Mouse (Mus musculus): ENCODE data around the gene Ttc21a. TPM values are rescaled to one million over a fixed set of nuclear protein-coding genes. Genes with fewer than 3 reads are reported as not detected.

Gene Ttc21a
- polyA plus RNA-seq, 1 experiment from 2014 or later = 0.69 TPM

DNA sequence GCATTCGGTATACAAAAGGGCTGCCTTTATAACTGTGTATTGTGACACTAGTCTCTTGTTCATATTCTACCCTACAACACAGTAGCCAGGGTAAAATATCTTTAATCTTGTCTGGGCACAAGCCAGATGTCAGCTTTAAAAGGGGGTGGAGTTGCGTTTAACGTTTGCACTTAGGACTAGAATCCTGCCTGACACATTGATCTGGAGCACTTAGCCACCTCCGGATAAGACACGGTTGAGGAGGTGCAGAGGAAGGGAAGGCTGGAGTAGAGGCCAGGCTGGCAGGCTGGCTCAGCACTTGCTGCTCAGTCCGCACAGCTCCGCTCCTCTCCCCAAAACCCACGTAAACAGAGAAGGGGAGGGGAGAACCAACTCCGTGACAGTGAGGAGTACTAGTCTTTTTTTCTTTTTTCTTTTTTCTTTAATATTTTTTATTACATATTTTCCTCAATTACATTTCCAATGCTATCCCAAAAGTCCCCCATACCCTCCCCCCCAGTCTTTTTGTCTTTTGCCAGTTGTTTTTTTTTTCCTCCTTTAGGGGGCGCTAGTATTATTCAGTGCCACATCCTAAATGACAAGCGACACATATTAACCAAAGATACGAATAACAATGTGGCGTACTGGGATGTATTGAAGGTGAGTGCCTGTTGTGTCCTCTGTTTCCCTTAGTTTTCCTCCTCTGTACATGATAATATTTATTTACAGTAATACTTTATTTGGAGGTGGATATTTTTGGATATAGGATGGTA, 24.1 kb upstream of the Ttc21a start:
- H3K9ac ChIP-seq (replicated peaks) = no peak overlapping the region
- H3K9me3 ChIP-seq = no peaks in the 10 kb centered on the region
- H3K4me1 ChIP-seq = no peaks in the 10 kb centered on the region
- H3K36me3 ChIP-seq = peaks cover 84% of the 10 kb centered on the region
- 79% methylated on average over 13 of the region's 13 CpGs for WGBS
- no peak overlapping the region for H3K27ac ChIP-seq (replicated peaks)
- H3K27me3 ChIP-seq = no peaks in the 10 kb centered on the region
- no peak for ATAC-seq (replicated peaks)
- H3K4me2 ChIP-seq (replicated peaks) = no peak overlapping the region
- no peak overlapping the region for H3K4me3 ChIP-seq

DNA sequence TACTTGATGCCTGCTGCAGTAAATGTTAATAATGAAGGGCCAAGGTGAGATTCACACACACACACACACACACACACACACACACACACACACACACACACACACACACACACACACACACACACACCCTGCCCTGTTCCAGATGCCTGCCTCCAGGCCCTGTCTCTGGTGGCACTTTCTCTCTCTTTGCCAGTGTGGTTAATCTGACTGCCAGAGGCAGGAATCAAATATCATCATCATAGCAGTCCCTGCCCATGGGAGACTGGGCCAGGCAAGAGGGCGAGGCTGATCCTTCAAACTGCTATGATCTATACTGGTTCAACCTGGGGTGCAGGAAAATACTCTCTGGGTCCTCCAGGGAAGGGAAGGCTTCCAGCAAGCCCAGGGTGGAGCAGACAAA, 17.5 kb upstream of the Ttc21a start:
- no peak overlapping the region for H3K4me2 ChIP-seq (replicated peaks)
- H3K27ac ChIP-seq (replicated peaks) = no peak overlapping the region
- H3K9ac ChIP-seq (replicated peaks) = no peak overlapping the region
- no peak overlapping the region for H3K4me3 ChIP-seq
- H3K9me3 ChIP-seq = no peaks in the 10 kb centered on the region
- WGBS = 93% methylated on average over 1 of the region's 1 CpGs
- no peaks in the 10 kb centered on the region for H3K27me3 ChIP-seq
- no peak for ATAC-seq (replicated peaks)
- H3K36me3 ChIP-seq = peaks cover 76% of the 10 kb centered on the region
- no peaks in the 10 kb centered on the region for H3K4me1 ChIP-seq

DNA sequence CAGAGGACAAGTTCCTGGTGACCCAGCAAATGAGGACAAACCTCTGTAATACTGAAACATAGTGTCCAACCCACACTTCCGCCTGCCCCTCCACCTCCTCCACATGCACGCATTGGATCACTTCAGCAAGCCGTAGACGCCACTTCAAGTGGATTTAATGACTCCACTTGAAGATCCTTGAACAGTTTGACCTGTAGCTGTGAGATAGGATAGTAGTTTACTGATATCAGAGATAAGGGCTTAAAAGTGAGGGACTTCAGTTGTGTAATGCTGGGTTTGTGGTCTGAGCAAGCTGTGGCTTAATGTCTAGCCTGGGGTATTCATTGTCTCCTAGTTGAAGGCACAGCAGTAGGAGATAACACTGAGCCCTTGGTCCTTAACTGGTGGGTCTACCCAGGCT, 13.9 kb upstream of the Ttc21a start:
- peaks cover 85% of the 10 kb centered on the region for H3K36me3 ChIP-seq
- H3K9ac ChIP-seq (replicated peaks) = no peak overlapping the region
- H3K4me2 ChIP-seq (replicated peaks) = no peak overlapping the region
- no peaks in the 10 kb centered on the region for H3K9me3 ChIP-seq
- ATAC-seq (replicated peaks) = no peak
- 89% methylated on average over 4 of the region's 4 CpGs for WGBS
- H3K4me3 ChIP-seq = no peak overlapping the region
- H3K27me3 ChIP-seq = no peaks in the 10 kb centered on the region
- no peaks in the 10 kb centered on the region for H3K4me1 ChIP-seq
- no peak overlapping the region for H3K27ac ChIP-seq (replicated peaks)

DNA sequence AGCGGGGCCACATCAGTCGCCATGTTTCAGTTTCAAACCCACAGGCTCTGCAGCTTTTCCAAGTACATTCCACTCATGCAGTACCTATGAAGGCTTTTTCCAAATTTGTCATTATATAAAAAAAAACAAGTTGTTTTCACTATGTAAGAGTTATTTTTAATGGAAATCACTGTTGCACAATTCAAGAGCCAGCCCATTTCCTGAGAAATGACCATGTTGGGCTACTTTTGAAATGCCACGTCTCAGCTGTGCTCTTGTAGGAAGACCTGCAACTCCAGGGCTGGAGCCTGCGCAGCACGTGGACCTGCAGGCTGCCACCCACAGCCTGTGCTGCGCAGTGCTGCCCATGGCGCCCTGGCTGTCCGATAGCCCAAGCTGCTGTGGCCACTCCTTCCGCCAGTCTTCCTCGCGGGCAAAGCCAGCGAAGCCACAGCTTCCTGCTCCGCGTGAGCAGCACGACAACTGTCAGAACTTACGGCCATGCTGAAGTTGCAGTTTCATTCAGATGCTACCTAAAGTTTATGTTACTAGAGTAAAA, 12.2 kb upstream of the Ttc21a start:
- Histone ChIP-seq H3K4me2 (replicated peaks) (no peak overlapping the region), H3K36me3 (peaks cover 83% of the 10 kb centered on the region), H3K27ac (replicated peaks) (no peak overlapping the region), H3K4me3 (no peak overlapping the region), H3K9ac (replicated peaks) (no peak overlapping the region), H3K9me3 (no peaks in the 10 kb centered on the region), H3K4me1 (no peaks in the 10 kb centered on the region), H3K27me3 (no peaks in the 10 kb centered on the region)
- no peak for ATAC-seq (replicated peaks)
- WGBS = 93% methylated on average over 16 of the region's 16 CpGs

DNA sequence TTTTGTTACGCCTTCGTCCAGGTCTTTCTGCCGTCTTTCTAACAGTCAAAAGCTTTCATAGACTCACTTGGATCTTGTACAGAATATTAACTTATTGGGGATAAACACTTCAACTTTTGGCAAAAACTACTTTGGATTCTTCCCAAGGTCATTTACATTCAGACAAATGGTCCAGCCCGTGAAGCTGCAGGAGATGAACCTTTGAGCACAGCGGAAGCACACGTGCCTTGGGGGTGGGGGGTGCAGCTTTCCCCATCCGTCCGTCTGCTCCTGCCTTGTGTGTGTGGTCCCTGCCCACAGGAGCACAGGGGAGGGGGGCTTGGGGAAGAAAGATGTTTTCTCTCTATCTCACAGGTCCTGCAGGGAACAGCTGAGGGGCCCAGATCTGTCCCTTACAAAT, 11.7 kb upstream of the Ttc21a start:
- H3K4me2 ChIP-seq (replicated peaks) = no peak overlapping the region
- no peaks in the 10 kb centered on the region for H3K9me3 ChIP-seq
- ATAC-seq (replicated peaks) = no peak
- H3K4me1 ChIP-seq = no peaks in the 10 kb centered on the region
- H3K4me3 ChIP-seq = no peak overlapping the region
- peaks cover 80% of the 10 kb centered on the region for H3K36me3 ChIP-seq
- no peak overlapping the region for H3K27ac ChIP-seq (replicated peaks)
- no peaks in the 10 kb centered on the region for H3K27me3 ChIP-seq
- no peak overlapping the region for H3K9ac ChIP-seq (replicated peaks)
- WGBS = 64% methylated on average over 8 of the region's 8 CpGs

DNA sequence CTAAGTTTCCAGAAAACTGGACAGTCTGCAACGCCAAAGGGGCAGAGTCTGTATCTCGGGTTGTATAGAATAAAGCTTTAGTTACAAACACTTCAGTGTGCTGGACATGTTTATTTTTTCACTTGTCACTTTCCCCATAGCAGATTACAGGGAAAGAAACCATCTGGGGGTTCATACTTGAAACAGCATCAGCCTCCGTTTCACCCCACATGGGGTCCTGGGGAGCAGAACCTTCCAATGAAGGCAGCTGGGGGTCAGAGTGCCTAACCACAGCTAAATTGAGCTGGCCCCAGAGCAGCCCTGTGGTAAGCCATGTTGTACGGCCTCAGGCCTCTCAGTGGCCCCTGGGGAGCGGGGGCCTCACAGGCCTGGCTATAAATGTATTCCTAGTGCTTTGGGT, 10.9 kb upstream of the Ttc21a start:
- Histone ChIP-seq H3K9me3 (no peaks in the 10 kb centered on the region), H3K36me3 (peaks cover 73% of the 10 kb centered on the region), H3K4me3 (no peak overlapping the region), H3K4me2 (replicated peaks) (no peak overlapping the region), H3K9ac (replicated peaks) (no peak overlapping the region), H3K4me1 (no peaks in the 10 kb centered on the region), H3K27me3 (no peaks in the 10 kb centered on the region), H3K27ac (replicated peaks) (no peak overlapping the region)
- 90% methylated on average over 5 of the region's 5 CpGs for WGBS
- ATAC-seq (replicated peaks) = no peak

DNA sequence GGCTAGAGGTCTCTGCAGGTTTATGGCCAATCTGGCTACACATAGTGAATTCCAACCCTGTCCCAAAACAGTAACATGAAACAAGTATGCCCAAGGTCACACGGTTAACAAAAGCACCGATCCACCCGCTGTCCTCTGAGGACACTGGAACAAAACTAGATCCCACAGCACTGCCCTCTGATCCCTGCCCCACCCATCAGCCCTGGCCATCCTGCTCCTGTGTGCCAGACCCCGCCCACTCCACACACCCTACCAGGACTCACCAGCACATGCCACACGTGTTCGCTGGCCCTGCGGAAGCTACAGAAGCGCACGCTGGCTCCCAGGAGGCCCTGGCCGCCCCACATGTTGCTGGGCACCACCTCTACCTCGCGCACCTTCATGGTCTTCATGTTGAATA, 5.0 kb upstream of the Ttc21a start:
- ATAC-seq (replicated peaks) = no peak
- H3K27me3 ChIP-seq = no peaks in the 10 kb centered on the region
- H3K36me3 ChIP-seq = peaks cover 25% of the 10 kb centered on the region
- 89% methylated on average over 12 of the region's 12 CpGs for WGBS
- H3K4me2 ChIP-seq (replicated peaks) = no peak overlapping the region
- no peak overlapping the region for H3K9ac ChIP-seq (replicated peaks)
- H3K4me3 ChIP-seq = no peak overlapping the region
- no peaks in the 10 kb centered on the region for H3K9me3 ChIP-seq
- H3K27ac ChIP-seq (replicated peaks) = no peak overlapping the region
- peaks cover 15% of the 10 kb centered on the region for H3K4me1 ChIP-seq

DNA sequence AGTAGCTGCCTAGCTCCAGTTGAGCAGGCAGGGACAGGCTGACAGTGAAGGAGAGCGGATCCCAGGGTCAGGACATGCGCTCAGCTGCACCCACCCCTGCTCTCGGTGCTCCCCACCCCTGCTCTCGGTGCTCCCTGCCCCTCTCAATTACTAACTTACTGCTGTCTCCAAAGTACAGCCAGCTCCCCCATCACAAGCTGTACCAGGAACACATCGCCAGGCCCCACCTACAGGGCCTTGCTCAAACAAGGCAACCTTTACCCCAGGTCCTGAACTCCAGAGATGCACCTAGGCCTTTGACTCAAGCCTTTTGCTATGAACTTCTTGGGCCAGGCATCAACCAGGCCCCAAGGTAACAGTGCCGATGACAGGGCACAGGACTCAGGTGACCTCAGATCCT, 3.7 kb upstream of the Ttc21a start:
- H3K27ac ChIP-seq (replicated peaks) = no peak overlapping the region
- 94% methylated on average over 6 of the region's 6 CpGs for WGBS
- H3K4me2 ChIP-seq (replicated peaks) = no peak overlapping the region
- no peaks in the 10 kb centered on the region for H3K27me3 ChIP-seq
- no peak overlapping the region for H3K9ac ChIP-seq (replicated peaks)
- no peaks in the 10 kb centered on the region for H3K9me3 ChIP-seq
- peaks cover 21% of the 10 kb centered on the region for H3K4me1 ChIP-seq
- H3K36me3 ChIP-seq = peaks cover 12% of the 10 kb centered on the region; the same call in 1 of the 2 replicates
- H3K4me3 ChIP-seq = no peak overlapping the region
- no peak for ATAC-seq (replicated peaks)

DNA sequence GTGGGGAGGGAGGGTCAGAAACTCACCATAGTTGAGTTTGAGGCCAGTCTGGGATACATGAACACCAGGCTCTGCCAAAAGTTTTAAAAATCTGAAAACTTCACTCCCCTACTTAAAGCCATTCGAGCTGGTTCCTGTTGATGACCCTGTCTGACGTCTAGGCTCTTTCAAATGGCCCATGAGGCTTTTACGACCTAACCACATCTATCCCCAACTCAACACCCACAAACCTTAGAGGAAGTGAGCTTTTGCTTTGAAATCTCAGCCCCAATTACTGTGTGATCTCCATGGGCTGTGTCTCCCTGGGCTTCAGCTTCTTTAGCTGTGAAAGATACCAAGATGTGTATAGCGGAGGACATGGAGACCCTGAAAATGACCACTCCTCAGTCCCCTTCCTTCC, 1.1 kb downstream of the Ttc21a start:
- Histone ChIP-seq H3K27me3 (no peaks in the 10 kb centered on the region), H3K9ac (replicated peaks) (no peak overlapping the region), H3K9me3 (no peaks in the 10 kb centered on the region), H3K4me1 (peaks cover 21% of the 10 kb centered on the region), H3K27ac (replicated peaks) (no peak overlapping the region), H3K4me2 (replicated peaks) (no peak overlapping the region), H3K36me3 (no peaks in the 10 kb centered on the region), H3K4me3 (no peak overlapping the region)
- WGBS = 83% methylated on average over 4 of the region's 4 CpGs
- ATAC-seq (replicated peaks) = no peak

DNA sequence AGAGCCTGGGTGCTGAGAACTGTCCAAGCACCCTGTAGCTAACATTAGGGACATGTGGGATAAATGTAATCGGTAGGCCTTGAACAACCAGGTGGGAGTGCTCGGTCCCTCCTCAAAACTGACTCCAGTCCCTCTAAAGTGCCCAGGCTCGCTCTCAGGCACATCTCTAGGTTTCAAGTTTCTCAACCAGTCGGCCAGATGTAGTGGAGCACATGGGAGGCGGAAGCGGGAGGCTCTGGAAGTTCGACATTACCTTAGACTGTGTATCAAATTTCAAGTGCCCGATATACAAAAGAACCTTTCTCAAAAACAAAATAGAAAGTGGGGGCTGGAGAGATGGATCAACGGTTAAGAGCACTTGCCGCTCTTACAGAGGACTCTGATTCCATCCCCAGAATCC, 2.2 kb downstream of the Ttc21a start:
- Histone ChIP-seq H3K4me2 (replicated peaks) (no peak overlapping the region), H3K36me3 (no peaks in the 10 kb centered on the region), H3K9ac (replicated peaks) (no peak overlapping the region), H3K4me1 (peaks cover 21% of the 10 kb centered on the region), H3K4me3 (no peak overlapping the region), H3K27ac (replicated peaks) (no peak overlapping the region), H3K9me3 (no peaks in the 10 kb centered on the region), H3K27me3 (no peaks in the 10 kb centered on the region)
- 73% methylated on average over 10 of the region's 10 CpGs for WGBS
- no peak for ATAC-seq (replicated peaks)

DNA sequence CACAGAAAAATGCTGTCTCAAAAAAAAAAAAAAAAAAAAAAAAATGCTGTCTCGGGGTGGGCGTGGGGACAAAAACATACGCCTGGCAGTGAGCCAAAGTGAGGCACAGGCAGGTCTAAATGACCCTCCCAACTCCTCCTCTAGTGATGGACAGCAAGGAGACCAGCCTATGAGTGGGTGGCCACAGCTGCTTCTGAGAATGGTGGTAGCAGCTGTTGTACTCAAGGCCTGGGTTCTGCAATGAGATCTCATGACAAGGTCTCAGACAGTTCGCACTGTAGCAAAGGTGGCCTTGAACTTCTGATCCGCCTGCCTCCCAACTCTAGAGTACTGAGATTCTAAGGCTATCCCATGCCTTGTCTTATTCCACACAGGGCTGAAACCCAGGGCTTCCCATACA, 4.0 kb downstream of the Ttc21a start:
- Histone ChIP-seq H3K27ac (replicated peaks) (no peak overlapping the region), H3K36me3 (no peaks in the 10 kb centered on the region), H3K27me3 (no peaks in the 10 kb centered on the region), H3K9me3 (no peaks in the 10 kb centered on the region), H3K4me2 (replicated peaks) (no peak overlapping the region), H3K4me3 (no peak overlapping the region), H3K9ac (replicated peaks) (no peak overlapping the region), H3K4me1 (peaks cover 11% of the 10 kb centered on the region)
- 82% methylated on average over 5 of the region's 5 CpGs for WGBS
- no peak for ATAC-seq (replicated peaks)

DNA sequence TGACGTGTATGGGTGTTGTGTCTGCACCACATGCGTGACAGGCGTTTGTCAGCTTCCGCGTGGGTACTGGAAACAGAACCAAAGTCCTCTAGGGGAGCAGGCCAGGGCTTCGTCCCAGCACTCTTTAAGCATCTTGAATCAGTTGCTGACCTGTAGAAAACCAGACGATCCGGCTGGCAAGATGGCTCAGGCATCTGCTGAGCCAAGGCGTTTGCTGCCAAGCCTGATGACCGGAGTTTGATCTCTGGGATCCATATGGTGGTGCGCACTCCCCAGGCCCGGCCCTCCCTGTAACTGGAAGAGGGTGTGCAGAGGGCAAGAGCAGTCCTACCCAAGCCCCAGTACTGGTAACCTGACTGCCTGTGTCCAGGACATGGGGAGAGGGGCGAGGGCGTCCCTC, 4.5 kb downstream of the Ttc21a start:
- Histone ChIP-seq H3K9ac (replicated peaks) (no peak overlapping the region), H3K9me3 (no peaks in the 10 kb centered on the region), H3K4me3 (no peak overlapping the region), H3K27ac (replicated peaks) (no peak overlapping the region), H3K36me3 (no peaks in the 10 kb centered on the region), H3K27me3 (no peaks in the 10 kb centered on the region), H3K4me1 (peaks cover 6% of the 10 kb centered on the region), H3K4me2 (replicated peaks) (no peak overlapping the region)
- WGBS = 85% methylated on average over 14 of the region's 14 CpGs
- ATAC-seq (replicated peaks) = no peak

DNA sequence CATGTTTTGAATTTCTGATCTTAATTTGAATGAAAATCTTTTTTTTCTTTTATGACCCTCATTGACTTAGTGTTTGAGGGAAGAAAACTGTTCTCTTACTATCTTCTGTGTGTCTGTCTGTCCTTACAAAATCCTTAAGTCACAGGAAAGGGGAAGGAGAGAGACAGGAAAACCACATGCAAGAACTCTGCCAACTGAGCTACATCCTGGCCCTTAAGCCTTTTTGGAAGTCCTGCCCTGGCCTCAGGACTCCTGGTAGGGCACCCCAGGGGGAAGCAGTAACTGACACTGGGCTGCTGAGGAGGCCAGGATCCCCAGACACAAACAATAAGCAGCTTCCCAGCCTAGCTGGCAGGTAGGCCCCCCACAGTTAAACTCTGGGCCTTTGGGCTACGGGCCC, 5.9 kb downstream of the Ttc21a start:
- Histone ChIP-seq H3K36me3 (no peaks in the 10 kb centered on the region), H3K4me3 (no peak overlapping the region), H3K9me3 (no peaks in the 10 kb centered on the region), H3K4me1 (no peaks in the 10 kb centered on the region), H3K9ac (replicated peaks) (no peak overlapping the region), H3K27me3 (no peaks in the 10 kb centered on the region), H3K4me2 (replicated peaks) (no peak overlapping the region), H3K27ac (replicated peaks) (no peak overlapping the region)
- 54% methylated on average over 1 of the region's 1 CpGs for WGBS
- no peak for ATAC-seq (replicated peaks)
